Mouse (Mus musculus) embryonic fibroblast, embryonic 13.5 days (primary cell): Measurements from ENCODE around the gene Slc37a1.

Experiments
- CTCF ChIP-seq: IDR thresholded peaks from 2 replicates; pipeline ENCODE4 v1.5.1; 2011; ENCODE audit warnings: mild to moderate bottlenecking, control low read depth, low read length, moderate library complexity, borderline replicate concordance; ENCODE audit not compliant: insufficient read depth
- POLR2A ChIP-seq: IDR thresholded peaks from 2 replicates; pipeline ENCODE4 v1.6.1; 2011; ENCODE audit warnings: low read depth, mild to moderate bottlenecking, control low read depth, low read length, moderate library complexity

GRCm38 (mm10) chr17:31245321-31245720 is 41.3 kb upstream of the Slc37a1 start:
- TF ChIP-seq CTCF (no peak), POLR2A (no peak)
